Mouse (Mus musculus) megakaryocyte-erythroid progenitor cell, adult 5 weeks (primary cell): ENCODE results near the gene Ccdc114. TPM values are rescaled to one million over a fixed set of nuclear protein-coding genes. Genes with fewer than 3 reads are reported as not detected.

Source experiments
- polyA plus RNA-seq: library from polyadenylated mRNA; stranded (reverse); fragments of >175 nt; gene quantifications from 2 replicates; pipeline ENCODE4 v1.2.3, GENCODE M21; 2012

Gene Ccdc114
- 2.3 and 4.6 TPM in 2 replicates for polyA plus RNA-seq

GRCm38 (mm10) chr7:45923762-45924428 is at the start of gene Ccdc114:
Gene Ccdc114, plus strand, starts transcription at chr7:45924072.

GRCm38 (mm10) chr7:45878278-45878677 is 45.6 kb upstream of the Ccdc114 start, which contains the start of gene Grin2d:
Gene Grin2d, minus strand, starts transcription at chr7:45878378.

GRCm38 (mm10) chr7:45896517-45897257 is 27.2 kb upstream of the Ccdc114 start, which contains the start of the genes Syngr4 and Tmem143:
Gene Syngr4, minus strand, starts transcription at chr7:45896714.
Gene Tmem143, plus strand, starts transcription at chr7:45896941.

GRCm38 (mm10) chr7:45921242-45921621 is 2.6 kb upstream of the Ccdc114 start, which contains the start of gene Emp3:
Gene Emp3, minus strand, starts transcription at chr7:45921404.

Other genes with a start within 250 kb of the Ccdc114 start
- gene Ntn5, start 240.1 kb upstream of the Ccdc114 start, polyA plus RNA-seq: 0.04 TPM in 1 of 2 replicates, not detected in the other
- 0.04 TPM in 1 of 2 replicates, not detected in the other for gene Sec1, start 229.7 kb upstream of the Ccdc114 start, polyA plus RNA-seq
- 0.31 TPM in 1 of 2 replicates, not detected in the other for gene Car11, start 224.2 kb upstream of the Ccdc114 start, polyA plus RNA-seq
- 13.7 and 15.4 TPM in 2 replicates for gene Dbp, start 219.0 kb upstream of the Ccdc114 start, polyA plus RNA-seq
- gene Rpl18, start 208.6 kb upstream of the Ccdc114 start, polyA plus RNA-seq: 13,154 and 13,434 TPM in 2 replicates
- 95.0 and 123 TPM in 2 replicates for gene Sphk2, start 206.1 kb upstream of the Ccdc114 start, polyA plus RNA-seq
- gene Fam83e, start 202.9 kb upstream of the Ccdc114 start, polyA plus RNA-seq: 1.4 and 2.6 TPM in 2 replicates
- gene Spaca4, start 198.3 kb upstream of the Ccdc114 start, polyA plus RNA-seq: not detected in 2 replicates
- 0.56 and 0.70 TPM in 2 replicates for gene Lmtk3, start 140.3 kb upstream of the Ccdc114 start, polyA plus RNA-seq
- gene Sult2b1, start 139.4 kb upstream of the Ccdc114 start, polyA plus RNA-seq: 1.0 and 2.5 TPM in 2 replicates
- 173 and 197 TPM in 2 replicates for gene Cyth2, start 109.5 kb upstream of the Ccdc114 start, polyA plus RNA-seq
- 0.39 and 0.61 TPM in 2 replicates for gene Kcnj14, start 99.3 kb upstream of the Ccdc114 start, polyA plus RNA-seq
- gene Grwd1, start 93.1 kb upstream of the Ccdc114 start, polyA plus RNA-seq: 62.6 and 63.0 TPM in 2 replicates
- gene Kdelr1, start 51.3 kb upstream of the Ccdc114 start, polyA plus RNA-seq: 264 and 383 TPM in 2 replicates
- gene Grin2d, start 45.7 kb upstream of the Ccdc114 start, polyA plus RNA-seq: 0.50 and 0.76 TPM in 2 replicates
- gene Syngr4, start 27.4 kb upstream of the Ccdc114 start, polyA plus RNA-seq: 2.5 and 3.7 TPM in 2 replicates
- 44.0 and 49.4 TPM in 2 replicates for gene Tmem143, start 27.1 kb upstream of the Ccdc114 start, polyA plus RNA-seq
- 249 and 273 TPM in 2 replicates for gene Emp3, start 2.7 kb upstream of the Ccdc114 start, polyA plus RNA-seq
- not detected in 2 replicates for gene Abcc6, start 106.2 kb downstream of the Ccdc114 start, polyA plus RNA-seq
- gene Nomo1, start 109.6 kb downstream of the Ccdc114 start, polyA plus RNA-seq: 67.6 and 83.8 TPM in 2 replicates
- gene Kcnj11, start 176.7 kb downstream of the Ccdc114 start, polyA plus RNA-seq: 0.13 TPM in 1 of 2 replicates, not detected in the other